Mouse (Mus musculus) E14TG2a.4 (cell line): ENCODE measurements around the gene Pknox1.
A peak's percentile ranks its signal among the peaks of the same experiment; 100 is the strongest.
"Not testable (repeated sequence)": the region's sequence is repeated elsewhere in the genome, so short reads cannot be mapped to it uniquely, and the experiment has no call there.

Experiments
- H3K27me3 ChIP-seq: 2 replicates; pipeline ENCODE4 v1.6.1; 2014; ENCODE audit warnings: low read length, control low read depth; ENCODE audit not compliant: insufficient read depth
- H3K36me3 ChIP-seq: 2 replicates; pipeline ENCODE4 v1.6.1; 2014; ENCODE audit warnings: low read length, control low read depth; ENCODE audit not compliant: insufficient read depth
- H3K4me1 ChIP-seq: replicated peaks from 2 replicates; pipeline ENCODE4 v1.6.1; 2014; ENCODE audit warnings: low read depth, low read length, control low read depth
- H3K4me3 ChIP-seq: replicated peaks from 2 replicates; pipeline ENCODE4 v1.5.1; 2014; ENCODE audit warnings: mild to moderate bottlenecking, low read length
- H3K9me3 ChIP-seq: 2 replicates; pipeline ENCODE4 v1.6.1; 2014; ENCODE audit warnings: low read length, control low read depth
- CTCF ChIP-seq: conservative IDR thresholded peaks from 2 replicates; pipeline ENCODE4 v1.5.1; 2014; ENCODE audit warnings: low read length
- NANOG ChIP-seq: IDR thresholded peaks from 2 replicates; pipeline ENCODE4 v1.6.1; 2014; ENCODE audit warnings: borderline replicate concordance, low read length, mixed read lengths
- POU5F1 ChIP-seq: IDR thresholded peaks from 2 replicates; pipeline ENCODE4 v1.6.1; 2014; ENCODE audit warnings: low read length, borderline replicate concordance

Gene Pknox1

DNA sequence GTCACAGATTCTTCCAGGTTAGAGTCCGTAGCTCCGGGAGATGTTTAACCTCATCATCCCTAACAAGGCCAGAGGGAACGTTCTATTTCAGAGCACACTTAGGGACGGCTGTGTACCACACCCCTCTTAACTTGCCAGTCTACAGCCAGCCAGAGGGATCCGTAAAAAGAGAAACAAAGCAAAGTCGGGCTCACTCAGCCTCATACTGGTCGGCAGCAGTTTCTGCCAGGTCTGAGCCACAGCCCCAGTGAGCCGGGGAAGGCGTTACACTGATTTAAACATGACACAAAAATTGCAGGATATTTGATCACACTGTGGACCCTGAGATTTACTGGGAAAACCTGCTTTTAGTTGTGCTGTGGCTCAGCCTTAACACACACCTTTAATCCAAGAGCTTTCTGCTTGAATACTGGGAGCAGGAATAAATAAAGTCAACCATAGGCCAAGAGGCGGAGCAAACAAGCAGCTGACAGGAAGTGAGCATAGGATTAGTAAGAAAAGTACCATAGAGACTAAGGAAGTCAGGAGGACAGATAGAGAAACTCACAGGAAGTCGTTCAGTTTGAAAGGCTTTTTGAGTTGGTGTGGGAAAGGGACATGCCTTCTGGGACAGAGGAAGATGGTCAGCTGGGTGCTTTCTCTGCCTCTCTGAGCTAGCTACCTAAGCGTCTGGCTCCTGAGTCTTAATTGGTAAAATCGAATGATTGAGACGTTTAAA lies 32.9 kb upstream of the Pknox1 start:
- peak overlapping the region; percentile 71 for H3K4me3 ChIP-seq
- no peak for TF ChIP-seq POU5F1
- TF ChIP-seq NANOG = no peak
- no peak for TF ChIP-seq CTCF
- H3K4me1 ChIP-seq = peaks cover 77% of the 10 kb centered on the region
- H3K27me3 ChIP-seq = no peaks in the 10 kb centered on the region
- peaks cover 49% of the 10 kb centered on the region for H3K36me3 ChIP-seq
- H3K9me3 ChIP-seq = no peaks in the 10 kb centered on the region

DNA sequence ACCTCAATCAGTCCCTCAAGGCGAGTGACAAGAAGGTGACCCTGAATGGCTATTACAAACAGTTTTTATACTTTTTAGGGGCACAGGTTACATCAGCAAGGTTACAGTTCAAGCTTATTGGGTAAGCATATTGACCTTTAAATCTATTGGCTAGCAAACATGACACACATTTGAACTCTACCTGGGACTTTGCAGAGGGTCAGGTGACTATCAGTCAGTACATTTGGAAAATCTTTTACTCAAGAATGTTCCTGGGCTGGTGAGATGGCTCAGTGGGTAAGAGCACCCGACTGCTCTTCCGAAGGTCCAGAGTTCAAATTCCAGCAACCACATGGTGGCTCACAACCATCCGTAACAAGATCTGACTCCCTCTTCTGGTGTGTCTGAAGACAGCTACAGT lies 32.2 kb upstream of the Pknox1 start:
- not testable (repeated sequence) for H3K9me3 ChIP-seq, H3K27me3 ChIP-seq
- Histone ChIP-seq H3K4me3 (peak overlapping the region; percentile 71), H3K4me1 (peaks cover 70% of the 10 kb centered on the region), H3K36me3 (peaks cover 42% of the 10 kb centered on the region)

DNA sequence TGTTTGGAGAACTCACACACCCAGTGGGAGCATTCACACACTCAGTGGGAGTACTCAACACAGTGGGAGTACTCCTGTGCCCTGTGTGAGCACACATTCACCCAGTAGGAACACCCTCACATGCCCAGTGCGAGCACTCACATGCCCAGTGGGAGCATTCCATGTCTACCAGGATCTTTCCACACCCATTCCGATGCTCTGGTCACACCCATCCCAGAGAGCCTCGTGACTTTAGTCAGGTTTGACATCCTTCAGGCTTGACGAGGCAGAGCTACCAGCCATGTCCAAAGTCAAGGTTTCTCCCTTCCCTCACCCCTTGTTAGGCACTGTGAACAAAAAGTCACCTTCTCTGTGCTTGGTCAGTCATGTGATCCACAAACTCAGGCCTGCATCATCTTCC lies 29.2 kb upstream of the Pknox1 start:
- Histone ChIP-seq H3K9me3 (no peaks in the 10 kb centered on the region), H3K4me3 (peak overlapping the region; percentile 32; the same call in 1 of the 2 replicates), H3K4me1 (peaks cover 41% of the 10 kb centered on the region), H3K27me3 (no peaks in the 10 kb centered on the region), H3K36me3 (peaks cover 15% of the 10 kb centered on the region)
- TF ChIP-seq CTCF (no peak), POU5F1 (no peak)

- Histone ChIP-seq H3K36me3 (peaks cover 8% of the 10 kb centered on the region), H3K4me3 (peak overlapping the region; percentile 32), H3K27me3 (no peaks in the 10 kb centered on the region), H3K4me1 (peaks cover 37% of the 10 kb centered on the region), H3K9me3 (no peaks in the 10 kb centered on the region)
- TF ChIP-seq CTCF (no peak), POU5F1 (no peak), NANOG (no peak)
These were observed 28.5 kb upstream of the Pknox1 start for GRCm38 (mm10) chr17:31535871-31536629.

DNA sequence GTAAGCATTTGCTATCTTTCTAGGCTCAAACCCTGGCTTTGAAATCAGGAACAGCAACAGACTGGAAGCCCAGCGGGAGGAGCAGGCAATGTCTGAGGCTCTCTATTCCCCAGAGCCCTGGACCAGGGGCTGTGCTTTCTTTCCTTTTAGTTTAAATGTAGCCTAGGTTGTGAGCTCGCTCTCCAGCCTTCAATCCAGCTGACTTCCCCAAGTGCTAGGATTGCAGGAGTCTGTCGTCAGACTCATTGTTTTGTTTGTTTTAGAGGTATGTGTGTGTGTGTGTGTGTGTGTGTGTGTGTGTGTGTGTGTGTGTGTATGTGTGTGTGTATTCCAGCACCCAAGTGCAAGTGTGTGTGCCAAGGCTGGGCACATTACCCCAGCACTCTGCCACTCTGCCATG lies 24.4 kb upstream of the Pknox1 start:
- Histone ChIP-seq H3K4me3 (no peak overlapping the region), H3K27me3 (no peaks in the 10 kb centered on the region), H3K9me3 (no peaks in the 10 kb centered on the region), H3K36me3 (no peaks in the 10 kb centered on the region), H3K4me1 (peaks cover 13% of the 10 kb centered on the region)
- TF ChIP-seq POU5F1 = no peak
- no peak for TF ChIP-seq CTCF
- no peak for TF ChIP-seq NANOG

DNA sequence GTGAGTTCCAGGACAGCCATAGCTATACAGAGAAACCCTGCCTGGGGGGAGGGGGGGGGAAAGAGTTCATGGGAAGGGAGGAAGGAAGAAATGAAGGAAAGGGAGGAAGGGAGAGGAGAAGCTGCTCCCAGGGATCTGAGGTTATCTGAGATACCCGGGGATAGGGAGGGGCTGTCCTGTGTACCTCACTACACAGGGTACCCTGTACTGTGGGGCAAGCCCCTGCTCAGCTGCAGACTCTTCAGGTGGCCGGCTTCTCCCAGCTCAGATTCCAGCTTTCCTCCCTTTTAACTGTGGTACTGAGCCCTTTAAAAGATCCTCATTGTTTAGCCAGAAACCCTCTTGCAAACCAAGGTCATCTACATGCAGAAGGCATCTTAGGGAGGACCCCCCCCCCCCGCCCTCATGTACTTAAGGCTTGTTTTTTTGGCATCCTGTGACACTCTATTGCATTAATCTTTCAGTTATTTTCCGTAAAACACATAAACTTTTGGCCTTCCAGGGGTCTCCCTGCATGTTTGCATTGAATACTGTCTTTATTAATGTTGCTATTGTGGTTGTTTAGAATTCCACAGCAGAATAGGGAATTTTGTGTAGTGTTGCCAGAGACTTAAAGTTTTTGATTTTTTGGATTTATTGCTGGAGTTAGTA lies 23.6 kb upstream of the Pknox1 start:
- TF ChIP-seq NANOG (no peak), CTCF (no peak), POU5F1 (no peak)
- no peaks in the 10 kb centered on the region for H3K27me3 ChIP-seq
- H3K4me3 ChIP-seq = no peak overlapping the region
- no peaks in the 10 kb centered on the region for H3K36me3 ChIP-seq
- peaks cover 5% of the 10 kb centered on the region for H3K4me1 ChIP-seq
- H3K9me3 ChIP-seq = no peaks in the 10 kb centered on the region

- H3K36me3 ChIP-seq = no peaks in the 10 kb centered on the region
- TF ChIP-seq POU5F1 (no peak), NANOG (no peak), CTCF (no peak)
- H3K9me3 ChIP-seq = no peaks in the 10 kb centered on the region
- H3K4me3 ChIP-seq = no peak overlapping the region
- peaks cover 3% of the 10 kb centered on the region; the same call in 1 of the 2 replicates for H3K4me1 ChIP-seq
- H3K27me3 ChIP-seq = no peaks in the 10 kb centered on the region
These were observed 23.1 kb upstream of the Pknox1 start for GRCm38 (mm10) chr17:31541460-31541831.

- H3K9me3 ChIP-seq = no peaks in the 10 kb centered on the region
- H3K36me3 ChIP-seq = no peaks in the 10 kb centered on the region
- no peak overlapping the region for H3K4me3 ChIP-seq
- H3K4me1 ChIP-seq = peaks cover 12% of the 10 kb centered on the region
- no peak for TF ChIP-seq CTCF
- no peak for TF ChIP-seq NANOG
- no peak for TF ChIP-seq POU5F1
- no peaks in the 10 kb centered on the region for H3K27me3 ChIP-seq
These were observed 21.0 kb upstream of the Pknox1 start for GRCm38 (mm10) chr17:31543574-31543973.
